Mouse (Mus musculus): ENCODE measurements around the gene Nemp1.

The Nemp1 gene

GRCm38 (mm10) chr10:127666501-127667268 lies at the start of gene Nemp1:
Gene Nemp1, plus strand, starts transcription at chr10:127666901.
- peak; percentile 86 for DNase-seq

GRCm38 (mm10) chr10:127617294-127617693 lies 49.4 kb upstream of the Nemp1 start:
- no peak for DNase-seq

- DNase-seq = no peak
Measured at GRCm38 (mm10) chr10:127618173-127618572, 48.5 kb upstream of the Nemp1 start.

- DNase-seq = no peak
Measured at GRCm38 (mm10) chr10:127619119-127619721, 47.5 kb upstream of the Nemp1 start.

GRCm38 (mm10) chr10:127619941-127620405 lies 46.7 kb upstream of the Nemp1 start:
- peak; percentile 55 for DNase-seq

- peak; percentile 77 for DNase-seq
Measured at GRCm38 (mm10) chr10:127620406-127621190, 46.1 kb upstream of the Nemp1 start, which contains the start of gene Lrp1. Gene Lrp1, minus strand, starts transcription at chr10:127621148.

- peak; percentile 92 for DNase-seq
Measured at GRCm38 (mm10) chr10:127621191-127622056, 45.3 kb upstream of the Nemp1 start.

GRCm38 (mm10) chr10:127622057-127622392 lies 44.7 kb upstream of the Nemp1 start:
- peak; percentile 75 for DNase-seq

- DNase-seq = no peak
Measured at GRCm38 (mm10) chr10:127622661-127623060, 44.0 kb upstream of the Nemp1 start.

GRCm38 (mm10) chr10:127623439-127624216 lies 43.1 kb upstream of the Nemp1 start:
- no peak for DNase-seq

- peak; percentile 45 for DNase-seq
Measured at GRCm38 (mm10) chr10:127626433-127626832, 40.3 kb upstream of the Nemp1 start.

GRCm38 (mm10) chr10:127631261-127632214 lies 35.2 kb upstream of the Nemp1 start:
- DNase-seq = no peak

GRCm38 (mm10) chr10:127632668-127633271 lies 33.9 kb upstream of the Nemp1 start:
- DNase-seq = no peak

GRCm38 (mm10) chr10:127640421-127640820 lies 26.3 kb upstream of the Nemp1 start:
- DNase-seq = no peak

GRCm38 (mm10) chr10:127641861-127642771 lies 24.6 kb upstream of the Nemp1 start:
- DNase-seq = peak; percentile 82

- DNase-seq = peak; percentile 64
Measured at GRCm38 (mm10) chr10:127642772-127643552, 23.7 kb upstream of the Nemp1 start, which contains the start of gene Stat6. Gene Stat6, plus strand, starts transcription at chr10:127642986.

- peak; percentile 77 for DNase-seq
Measured at GRCm38 (mm10) chr10:127643553-127644238, 23.0 kb upstream of the Nemp1 start.
